Mouse (Mus musculus) hindbrain, embryonic 11.5 days (tissue): ENCODE data around the gene Vmn2r69. TPM values are rescaled to one million over a fixed set of nuclear protein-coding genes. Genes with fewer than 3 reads are reported as not detected.

Experiments used
- ATAC-seq: fragments of 200-750 bp; cut with Nextera tagmentation; 2 replicates; pipeline ENCODE4 v1.8.0; 2017; ENCODE audit warnings: mild to moderate bottlenecking, moderate TSS enrichment, moderate library complexity; ENCODE audit not compliant: low FRiP score
- DNase-seq: peaks from one replicate; pipeline ENCODE4 v3.0.0-alpha.2; 2015; ENCODE audit warnings: low spot score
- H3K27ac ChIP-seq: fragments of 300-500 bp; sonication (generic); 2 replicates; pipeline ENCODE4 v1.5.1; 2014; ENCODE audit warnings: mild to moderate bottlenecking, low read depth, low read length
- H3K27me3 ChIP-seq: fragments of 300-500 bp; sonication (generic); 2 replicates; pipeline ENCODE4 v1.6.1; 2014; ENCODE audit warnings: mild to moderate bottlenecking, low read length, moderate library complexity, mixed read lengths; ENCODE audit not compliant: control insufficient read depth, insufficient read depth
- H3K36me3 ChIP-seq: fragments of 300-500 bp; sonication (generic); 2 replicates; pipeline ENCODE4 v1.6.1; 2014; ENCODE audit warnings: mild to moderate bottlenecking, low read length, moderate library complexity, mixed read lengths; ENCODE audit not compliant: control insufficient read depth, insufficient read depth
- H3K4me1 ChIP-seq: fragments of 300-500 bp; sonication (generic); replicated peaks from 2 replicates; pipeline ENCODE4 v1.6.1; 2014; ENCODE audit warnings: low read length, mixed read lengths; ENCODE audit not compliant: control insufficient read depth, insufficient read depth
- H3K4me2 ChIP-seq: fragments of 300-500 bp; sonication (generic); replicated peaks from 2 replicates; pipeline ENCODE4 v1.6.1; 2014; ENCODE audit warnings: mild to moderate bottlenecking, low read depth, low read length
- H3K4me3 ChIP-seq: fragments of 300-500 bp; sonication (generic); 2 replicates; pipeline ENCODE4 v1.5.1; 2014; ENCODE audit warnings: low read depth, low read length
- H3K9ac ChIP-seq: fragments of 300-500 bp; sonication (generic); 2 replicates; pipeline ENCODE4 v1.6.1; 2014; ENCODE audit warnings: low read depth, low read length
- H3K9me3 ChIP-seq: fragments of 300-500 bp; sonication (generic); 2 replicates; pipeline ENCODE4 v1.6.1; 2016; ENCODE audit warnings: low read length; ENCODE audit not compliant: control insufficient read depth
- WGBS: fragments of 180-500 bp; shearing (Covaris S2); extraction: QIAGEN DNeasy Blood & Tissue Kit; methylation state at CpG from one replicate; pipeline ENCODE4 v1.1.7; 2014; 5-methylcytosine and 5-hydroxymethylcytosine counted together
- polyA plus RNA-seq: library from polyadenylated mRNA; unstranded; fragments of >200 nt; fragmentation: Nextera tagmentation; extraction: Ambion mirVana; gene quantifications from 2 replicates; pipeline ENCODE4 v1.2.1, GENCODE M21; 2014

Vmn2r69 gene
- not detected in 2 replicates for polyA plus RNA-seq

DNA sequence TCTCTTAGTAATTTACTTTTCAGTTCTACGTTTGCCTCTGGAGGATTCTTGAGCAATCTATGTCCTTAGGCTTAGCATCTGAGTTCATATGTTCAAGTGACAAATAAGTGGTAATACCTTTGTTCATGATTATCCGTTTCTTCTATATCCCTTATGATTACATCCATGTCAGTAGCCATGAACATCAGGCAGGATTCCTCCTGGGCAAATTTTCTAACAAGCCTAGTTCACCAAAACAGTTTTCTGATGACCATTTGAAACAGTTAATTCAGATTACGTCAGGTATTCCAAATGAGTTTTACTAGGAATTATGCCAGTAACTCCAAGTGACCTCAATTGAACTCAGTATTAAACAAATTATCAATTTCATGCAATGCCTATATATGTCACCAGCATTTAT, at the start of gene Vmn2r69:
Gene Vmn2r69 (minus strand): TSS at position 101 of the 400 bp plus-strand sequence.
- no peak within 1 kb of the TSS for H3K4me3 ChIP-seq
- no peak for DNase-seq
- no peak for ATAC-seq

More for the DNA sequence above, at the start of gene Vmn2r69:
- no peaks in the 10 kb centered on the region for H3K36me3 ChIP-seq
- no peak within 1 kb of the TSS for H3K27ac ChIP-seq
- H3K4me2 ChIP-seq = no peak within 1 kb of the TSS
- no peaks in the 10 kb centered on the region for H3K27me3 ChIP-seq
- no peaks in the 10 kb centered on the region for H3K4me1 ChIP-seq
- H3K9me3 ChIP-seq = no peaks in the 10 kb centered on the region
- 74% methylated on average over 3 of the region's 3 CpGs for WGBS
- H3K9ac ChIP-seq = no peak within 1 kb of the TSS

Other genes starting within 250 kb of the Vmn2r69 start
- not detected in 2 replicates for gene Vmn2r68, start 178.1 kb downstream of the Vmn2r69 start, polyA plus RNA-seq
- not detected in 2 replicates for gene Vmn2r71, start 147.2 kb upstream of the Vmn2r69 start, polyA plus RNA-seq
- gene Vmn2r70, start 153.3 kb upstream of the Vmn2r69 start, polyA plus RNA-seq = not detected in 2 replicates